Mouse (Mus musculus) kidney, postnatal 0 days (tissue): ENCODE results near the gene Pef1. TPM values are rescaled to one million over a fixed set of nuclear protein-coding genes. Genes with fewer than 3 reads are reported as not detected.

ENCODE experiments used
- ATAC-seq: fragments of 200-750 bp; cut with Nextera tagmentation; replicated peaks from 2 replicates; pipeline ENCODE4 v1.8.0; 2017; ENCODE audit warnings: low read depth, moderate number of reproducible peaks, moderate TSS enrichment, moderate library complexity; ENCODE audit not compliant: low FRiP score
- DNase-seq: peaks from one replicate; pipeline ENCODE4 v3.0.0-alpha.2; 2016; ENCODE audit warnings: low spot score
- H3K27ac ChIP-seq: fragments of 300-500 bp; sonication (generic); 2 replicates; pipeline ENCODE4 v1.5.1; 2014; ENCODE audit warnings: mild to moderate bottlenecking
- H3K27me3 ChIP-seq: fragments of 300-500 bp; sonication (generic); 2 replicates; pipeline ENCODE4 v1.6.1; 2014; ENCODE audit warnings: low read length, mixed read lengths; ENCODE audit not compliant: insufficient read depth
- H3K36me3 ChIP-seq: fragments of 300-500 bp; sonication (generic); 2 replicates; pipeline ENCODE4 v1.6.1; 2014; ENCODE audit warnings: low read length, mixed read lengths; ENCODE audit not compliant: insufficient read depth
- H3K4me1 ChIP-seq: fragments of 300-500 bp; sonication (generic); replicated peaks from 2 replicates; pipeline ENCODE4 v1.6.1; 2014; ENCODE audit warnings: antibody characterized with exemption, low read length, mixed read lengths; ENCODE audit not compliant: insufficient read depth
- H3K4me2 ChIP-seq: fragments of 300-500 bp; sonication (generic); 2 replicates; pipeline ENCODE4 v1.6.1; 2014; ENCODE audit warnings: mild to moderate bottlenecking, low read length, moderate library complexity, mixed read lengths
- H3K4me3 ChIP-seq: fragments of 300-500 bp; sonication (generic); replicated peaks from 2 replicates; pipeline ENCODE4 v1.5.1; 2014; ENCODE audit warnings: low read depth, low read length
- H3K9ac ChIP-seq: fragments of 300-500 bp; sonication (generic); 2 replicates; pipeline ENCODE4 v1.6.1; 2014; ENCODE audit warnings: low read depth, low read length
- H3K9me3 ChIP-seq: fragments of 300-500 bp; sonication (generic); replicated peaks from 2 replicates; pipeline ENCODE4 v1.6.1; 2016; ENCODE audit warnings: low read length, inconsistent platforms, mixed read lengths
- CTCF ChIP-seq: IDR thresholded peaks from 2 replicates; pipeline ENCODE4 v1.5.1; 2016; ENCODE audit warnings: antibody characterized with exemption, low read depth, mild to moderate bottlenecking, moderate library complexity
- WGBS: fragments of 180-500 bp; shearing (Covaris S2); extraction: QIAGEN DNeasy Blood & Tissue Kit; methylation state at CpG from one replicate; pipeline ENCODE4 v1.1.7; 2014; 5-methylcytosine and 5-hydroxymethylcytosine counted together
- polyA plus RNA-seq: library from polyadenylated mRNA; unstranded; fragments of >200 nt; fragmentation: Nextera tagmentation; extraction: Ambion mirVana; gene quantifications from 2 replicates; pipeline ENCODE4 v1.2.1, GENCODE M21; 2015

Gene Pef1
- polyA plus RNA-seq, 1 experiment from 2014 or later, result 73.6 TPM

GRCm38 (mm10) chr4:130112299-130112698 is 9.9 kb downstream of the Pef1 start:
- H3K4me2 ChIP-seq, result no peak overlapping the region
- no peak for ATAC-seq
- H3K4me3 ChIP-seq, result no peak overlapping the region
- no peak for DNase-seq
- H3K27me3 ChIP-seq, result no peaks in the 10 kb centered on the region
- no peak overlapping the region for H3K9ac ChIP-seq
- H3K9me3 ChIP-seq, result no peaks in the 10 kb centered on the region
- no peak overlapping the region for H3K27ac ChIP-seq
- WGBS, result 73% methylated on average over 7 of the region's 7 CpGs
- no peak for TF ChIP-seq CTCF
- peaks cover 8% of the 10 kb centered on the region; the same call in 1 of the 2 replicates for H3K4me1 ChIP-seq
- H3K36me3 ChIP-seq, result peaks cover 7% of the 10 kb centered on the region; the same call in 1 of the 2 replicates

- Histone ChIP-seq H3K36me3 (peaks cover 7% of the 10 kb centered on the region; the same call in 1 of the 2 replicates), H3K9me3 (no peaks in the 10 kb centered on the region), H3K9ac (no peak overlapping the region), H3K27ac (no peak overlapping the region), H3K4me1 (peaks cover 8% of the 10 kb centered on the region; the same call in 1 of the 2 replicates), H3K27me3 (no peaks in the 10 kb centered on the region), H3K4me3 (no peak overlapping the region), H3K4me2 (no peak overlapping the region)
- TF ChIP-seq CTCF, result no peak
- no peak for ATAC-seq
- WGBS, result 93% methylated on average over 1 of the region's 1 CpGs
- no peak for DNase-seq
Measured at GRCm38 (mm10) chr4:130112732-130113131, 10.4 kb downstream of the Pef1 start.

- Histone ChIP-seq H3K27me3 (no peaks in the 10 kb centered on the region), H3K9ac (no peak overlapping the region), H3K27ac (no peak overlapping the region), H3K4me3 (no peak overlapping the region), H3K4me2 (no peak overlapping the region), H3K9me3 (no peaks in the 10 kb centered on the region), H3K4me1 (no peaks in the 10 kb centered on the region), H3K36me3 (peaks cover 33% of the 10 kb centered on the region)
- WGBS, result 80% methylated on average over 4 of the region's 4 CpGs
- TF ChIP-seq CTCF, result no peak
- ATAC-seq, result no peak
- DNase-seq, result no peak
Measured at GRCm38 (mm10) chr4:130120752-130121151, 18.4 kb downstream of the Pef1 start.

GRCm38 (mm10) chr4:130121560-130121959 is 19.2 kb downstream of the Pef1 start:
- Histone ChIP-seq H3K27ac (no peak overlapping the region), H3K27me3 (no peaks in the 10 kb centered on the region), H3K4me1 (no peaks in the 10 kb centered on the region), H3K9me3 (no peaks in the 10 kb centered on the region), H3K36me3 (peaks cover 41% of the 10 kb centered on the region), H3K9ac (no peak overlapping the region), H3K4me3 (no peak overlapping the region), H3K4me2 (no peak overlapping the region)
- ATAC-seq, result no peak
- TF ChIP-seq CTCF, result no peak
- DNase-seq, result peak; percentile 25
- 55% methylated on average over 8 of the region's 8 CpGs for WGBS

GRCm38 (mm10) chr4:130123020-130123419 is 20.7 kb downstream of the Pef1 start:
- Histone ChIP-seq H3K4me1 (no peaks in the 10 kb centered on the region), H3K9ac (no peak overlapping the region), H3K27ac (no peak overlapping the region), H3K27me3 (no peaks in the 10 kb centered on the region), H3K9me3 (no peaks in the 10 kb centered on the region), H3K4me2 (no peak overlapping the region), H3K36me3 (peaks cover 53% of the 10 kb centered on the region), H3K4me3 (no peak overlapping the region)
- no peak for ATAC-seq
- 82% methylated on average over 5 of the region's 5 CpGs for WGBS
- DNase-seq, result no peak
- TF ChIP-seq CTCF, result no peak

GRCm38 (mm10) chr4:130124110-130124509 is 21.8 kb downstream of the Pef1 start:
- no peak for TF ChIP-seq CTCF
- DNase-seq, result no peak
- H3K4me2 ChIP-seq, result no peak overlapping the region
- H3K9me3 ChIP-seq, result no peaks in the 10 kb centered on the region
- no peak for ATAC-seq
- H3K27ac ChIP-seq, result no peak overlapping the region
- no peak overlapping the region for H3K4me3 ChIP-seq
- peaks cover 53% of the 10 kb centered on the region for H3K36me3 ChIP-seq
- H3K9ac ChIP-seq, result no peak overlapping the region
- H3K4me1 ChIP-seq, result no peaks in the 10 kb centered on the region
- WGBS, result 96% methylated on average over 4 of the region's 4 CpGs
- no peaks in the 10 kb centered on the region for H3K27me3 ChIP-seq

GRCm38 (mm10) chr4:130125164-130125563 is 22.8 kb downstream of the Pef1 start:
- Histone ChIP-seq H3K27ac (no peak overlapping the region), H3K36me3 (peaks cover 53% of the 10 kb centered on the region), H3K9ac (no peak overlapping the region), H3K27me3 (no peaks in the 10 kb centered on the region), H3K9me3 (no peaks in the 10 kb centered on the region), H3K4me2 (no peak overlapping the region), H3K4me1 (no peaks in the 10 kb centered on the region), H3K4me3 (no peak overlapping the region)
- ATAC-seq (no peak), DNase-seq (no peak)
- no peak for TF ChIP-seq CTCF
- 81% methylated on average over 6 of the region's 6 CpGs for WGBS
